Mouse (Mus musculus) adrenal gland, adult 8-10 months (tissue): Measurements from ENCODE around the gene Gm14406. TPM values are rescaled to one million over a fixed set of nuclear protein-coding genes. Genes with fewer than 3 reads are reported as not detected.
"Not testable (repeated sequence)": the region's sequence is repeated elsewhere in the genome, so short reads cannot be mapped to it uniquely, and the experiment has no call there.

Experiments used
- DNase-seq: peaks from one replicate; pipeline ENCODE4 v3.0.0; 2022
- total RNA-seq, 4 experiments: library from RNA; stranded (reverse); gene quantifications; 2 replicates each; pipeline ENCODE4 v1.2.4; 2022

The Gm14406 gene
- 1 to 10 TPM in 1 of 4 experiments, under 1 TPM in 1, not detected in 2; 0.44 to 3.4 TPM for total RNA-seq

DNA sequence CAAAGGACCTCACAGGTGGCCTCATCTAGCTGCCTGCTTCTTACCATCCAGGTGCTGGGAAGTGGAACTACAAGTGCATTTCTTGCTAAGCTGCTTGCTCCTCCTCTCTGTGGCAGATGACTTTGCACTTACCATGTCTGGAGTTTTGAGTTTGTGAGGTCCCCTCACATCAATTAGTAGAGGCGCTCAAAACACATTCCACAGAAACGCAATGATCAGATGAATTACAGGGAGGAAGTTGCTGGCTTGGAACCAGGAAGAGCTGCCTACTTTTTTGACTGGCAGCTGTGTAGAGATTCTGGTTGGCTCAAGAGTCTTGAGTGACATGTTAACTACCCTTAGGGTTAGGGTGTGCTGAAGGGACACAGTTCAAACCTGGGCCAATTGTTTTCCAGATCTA lies at the start of gene Gm14406:
Gm14406 (minus strand) TSS at position 213 of the 400 bp plus-strand sequence.
- DNase-seq: not testable (repeated sequence)

DNA sequence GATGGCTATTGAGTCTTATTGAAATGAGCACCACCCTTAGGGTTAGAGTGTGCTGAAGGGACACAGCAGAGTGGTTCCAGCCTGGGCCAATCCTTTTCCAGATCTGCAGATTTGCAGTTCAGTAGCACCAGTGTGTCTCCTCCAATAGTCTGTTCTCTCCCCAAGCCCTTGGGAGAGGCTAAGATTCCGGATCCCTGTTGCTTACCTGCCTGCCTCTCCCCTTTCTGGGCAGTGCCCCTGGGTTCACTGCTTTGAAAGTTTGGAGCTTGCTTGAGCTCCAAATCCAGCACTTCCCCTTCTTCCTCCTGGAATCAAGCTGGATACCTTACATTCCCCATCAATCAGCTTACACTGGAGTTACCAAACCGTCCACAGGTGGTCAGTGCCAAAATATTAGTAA lies 2.9 kb downstream of the Gm14406 start:
- DNase-seq: not testable (repeated sequence)

- not testable (repeated sequence) for DNase-seq
Observed at GRCm38 (mm10) chr2:177559365-177559764, 18.6 kb downstream of the Gm14406 start.

DNA sequence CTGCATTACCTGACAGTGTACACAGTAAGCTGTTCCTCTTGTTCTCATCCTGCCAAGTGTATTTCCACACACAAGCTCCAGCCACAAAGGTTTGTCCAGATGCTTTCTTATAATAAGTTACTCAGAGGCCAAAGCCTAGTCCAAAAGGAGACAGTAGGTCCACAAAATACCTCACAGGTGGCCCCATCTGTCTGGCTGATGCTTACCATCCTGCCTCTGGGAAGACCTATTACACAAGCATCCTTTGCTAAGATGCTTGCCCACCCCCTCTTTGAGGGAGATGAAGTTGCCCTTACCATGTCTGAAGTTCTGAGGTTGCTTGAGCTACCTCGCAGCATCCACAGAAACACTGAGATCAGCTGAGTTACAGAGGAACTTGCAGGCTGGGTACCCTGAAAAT lies 22.7 kb downstream of the Gm14406 start:
- DNase-seq: not testable (repeated sequence)

DNA sequence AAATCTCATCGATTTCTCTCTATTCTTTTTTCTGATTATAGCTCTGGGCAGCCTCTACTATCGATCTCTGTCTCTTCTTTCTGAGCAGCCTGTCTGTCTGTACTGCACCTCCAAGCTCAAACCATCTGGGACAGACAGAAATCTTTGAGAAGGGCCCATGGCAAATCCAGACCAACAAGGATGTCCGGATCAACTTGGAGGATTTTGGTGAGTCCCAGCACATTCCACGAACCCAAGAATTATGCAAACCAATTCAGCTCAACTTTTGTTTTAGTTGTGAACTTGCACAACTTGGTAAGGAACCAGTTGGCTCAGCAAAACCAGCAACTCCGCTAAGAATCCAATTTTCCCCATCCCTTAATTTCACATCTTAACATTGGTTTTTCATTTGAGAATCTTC lies 40.3 kb downstream of the Gm14406 start:
- not testable (repeated sequence) for DNase-seq

GRCm38 (mm10) chr2:177537141-177537540 lies 40.9 kb downstream of the Gm14406 start:
- not testable (repeated sequence) for DNase-seq

DNA sequence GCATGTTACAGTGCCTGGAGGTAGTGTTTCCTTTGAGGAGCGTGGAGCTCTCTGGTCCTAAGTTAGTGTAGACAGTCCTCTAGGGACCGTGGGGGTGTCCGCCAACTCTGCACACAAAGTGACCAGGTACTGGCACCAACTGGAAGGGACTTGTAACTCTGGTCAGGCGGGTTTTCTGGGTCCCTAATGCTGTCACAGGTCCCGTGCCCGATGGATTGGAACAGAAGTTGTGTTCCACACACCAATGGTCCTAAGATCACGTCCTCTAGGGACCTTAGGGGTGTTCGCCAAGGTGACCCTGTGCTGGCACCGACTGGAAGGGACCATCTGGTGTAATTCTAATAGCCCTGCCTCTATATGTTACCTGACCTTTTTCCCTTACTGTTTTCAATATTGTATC lies 42.1 kb downstream of the Gm14406 start:
- no peak for DNase-seq

GRCm38 (mm10) chr2:177524171-177524570 lies 53.8 kb downstream of the Gm14406 start:
- not testable (repeated sequence) for DNase-seq

DNA sequence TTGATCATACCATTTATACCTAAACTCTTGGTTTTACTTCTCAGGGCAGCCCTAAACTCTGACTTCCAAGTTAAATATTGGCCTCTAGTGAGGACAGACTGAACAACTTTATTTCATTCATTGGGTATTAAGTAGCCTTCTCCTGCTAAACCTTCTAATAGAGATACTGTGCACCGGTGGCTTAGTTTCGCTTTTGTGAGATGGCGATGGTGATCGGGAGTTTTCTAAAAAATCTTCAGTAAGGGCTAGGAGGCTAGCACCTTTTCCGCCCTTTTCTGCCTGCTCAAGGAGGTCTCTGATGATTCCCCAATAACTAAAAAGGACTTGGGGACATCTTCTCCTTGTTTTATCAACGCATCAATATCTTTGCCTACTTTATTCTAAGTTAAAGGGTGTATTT lies 54.3 kb downstream of the Gm14406 start:
- not testable (repeated sequence) for DNase-seq

DNA sequence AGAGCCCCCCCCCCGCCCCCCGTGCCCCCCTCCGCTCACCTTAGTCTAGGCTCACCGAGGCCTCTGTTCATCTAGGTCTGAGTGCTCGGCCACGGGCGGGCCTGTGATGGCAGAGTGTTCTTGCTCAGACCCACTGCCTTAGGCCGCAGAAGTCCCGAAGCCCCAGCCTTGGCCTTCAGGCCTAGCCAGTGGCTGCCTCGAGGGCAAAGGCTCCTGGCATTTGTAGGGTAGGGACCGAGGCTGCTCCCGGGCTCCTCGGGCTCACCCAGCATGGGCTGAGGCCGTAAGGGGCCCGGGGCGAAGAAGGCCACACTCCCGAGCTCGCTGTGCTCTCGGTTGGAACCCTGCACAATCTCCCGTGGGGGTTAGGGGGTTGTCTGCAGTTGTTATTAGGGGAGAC lies 54.9 kb downstream of the Gm14406 start:
- DNase-seq: no peak

DNA sequence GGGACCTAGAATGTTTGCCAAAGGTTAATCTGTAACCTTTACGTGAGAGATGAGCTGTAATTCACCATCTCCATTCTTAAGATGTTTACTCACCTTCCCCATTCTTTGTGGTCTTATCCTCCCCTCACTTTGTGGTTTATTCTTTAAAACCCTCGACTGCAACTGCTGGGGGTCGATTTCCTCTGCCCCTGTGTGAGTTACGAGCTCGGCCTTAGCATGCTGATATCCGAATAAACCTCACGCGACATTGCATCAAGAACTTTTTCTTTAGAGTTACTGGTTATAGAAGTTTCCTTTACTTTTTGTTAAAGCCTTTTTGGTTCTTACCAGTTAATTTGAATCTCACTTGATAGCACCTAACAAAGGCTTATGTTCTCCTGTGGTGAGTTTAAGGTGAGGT lies 58.0 kb downstream of the Gm14406 start:
- no peak for DNase-seq

Other genes starting within 250 kb of the Gm14406 start
- 10 to 100 TPM; 15.9 to 40.5 (median 28.7) TPM for gene Gm14418, start 179.9 kb downstream of the Gm14406 start, total RNA-seq
- gene Zfp970, start 113.5 kb downstream of the Gm14406 start, total RNA-seq: 10 to 100 TPM; 54.5 to 92.0 (median 63.9) TPM
- 10 to 100 TPM; 58.7 to 76.7 (median 70.5) TPM for gene Gm14403, start 80.0 kb downstream of the Gm14406 start, total RNA-seq
- 10 to 100 TPM; 21.7 to 29.8 (median 28.7) TPM for gene Gm14322, start 181.1 kb upstream of the Gm14406 start, total RNA-seq